14 mouse cellular contexts compared by ENCODE assay signal in the genomic region with DNA sequence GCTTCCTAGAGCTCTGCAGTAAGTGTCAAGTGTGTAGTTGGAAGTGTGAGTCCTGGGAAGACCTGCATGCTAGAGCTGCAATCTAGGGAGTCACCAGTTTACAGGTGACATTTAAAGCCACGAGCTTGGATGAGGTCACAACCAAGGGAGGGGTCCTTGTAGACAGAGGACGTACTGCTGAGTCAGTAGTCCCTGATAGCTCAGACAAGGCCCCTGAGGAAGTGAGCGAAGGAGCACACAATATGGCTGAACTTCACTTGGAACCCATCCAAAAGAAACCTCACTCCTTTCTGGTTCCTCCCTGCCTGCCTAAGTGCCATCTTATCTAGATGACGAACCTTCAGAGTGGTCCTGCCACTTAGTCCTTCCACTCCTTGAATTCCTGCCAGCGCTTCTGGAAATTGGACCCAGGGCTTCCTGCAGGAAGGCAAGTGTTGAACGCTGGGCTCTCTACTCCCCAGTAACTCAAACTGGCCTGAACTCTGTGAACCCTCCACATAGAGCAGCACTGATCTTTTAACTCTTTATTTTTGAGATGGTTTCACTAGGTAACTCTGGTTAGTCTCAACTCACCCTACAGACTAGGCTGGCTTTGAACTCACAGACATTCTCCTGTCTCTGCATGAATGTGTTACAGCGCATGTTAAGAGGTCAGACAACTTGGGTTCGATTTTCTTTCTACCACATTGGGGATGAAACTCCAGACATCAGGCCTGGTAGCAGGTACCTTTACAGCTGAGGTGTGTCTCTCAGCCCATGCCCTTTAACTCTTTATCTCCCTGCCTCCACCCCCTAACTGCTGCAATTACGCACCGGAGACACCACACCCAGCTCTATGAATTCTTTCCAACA. TPM values are rescaled to one million over a fixed set of nuclear protein-coding genes. Genes with fewer than 3 reads are reported as not detected.
DNase-seq lines count a peak whose midpoint lies in the region; ATAC-seq lines count a peak whose summit lies in the region.
"Had no signal": no experiment of that assay in that cellular context is flagged by ENCODE, and none has a peak within 500 bp of the region (broad histone marks: within the 10 kb centered on the region; RNA-seq: fewer than 3 reads in every experiment).

No protein-coding gene starts in this region.

- no peak for DNase-seq in hindbrain, embryonic 10.5 days (ENCODE audit: low spot score)
- DNase-seq in MN1 (ENCODE audit: low spot score): peak; percentile 86
- no peak for DNase-seq in ovary, postnatal 10 days (ENCODE audit: low spot score)
- DNase-seq in adipocyte (ENCODE audit: low spot score): no peak
- no peak for DNase-seq in cerebellum, postnatal 14 days
- DNase-seq: adrenal gland, postnatal 10 days; cerebellum, adult 8-10 months; kidney, postnatal 14 days; retina, postnatal 1 day had no signal

- no peak overlapping the region for H3K4me3 ChIP-seq in hindbrain, embryonic 10.5 days
- H3K4me3 ChIP-seq in hindbrain, embryonic 16.5 days (ENCODE audit: low read length): no peak overlapping the region
- H3K4me3 ChIP-seq in intestine, embryonic 15.5 days (replicated peaks): no peak overlapping the region
- H3K4me3 ChIP-seq: forebrain, embryonic 13.5 days; limb, embryonic 12.5 days had no signal

- H3K9ac ChIP-seq in hindbrain, embryonic 16.5 days (ENCODE audit: low read depth, low read length): no peak overlapping the region; the same call in 1 of the 2 replicates
- H3K9ac ChIP-seq in intestine, embryonic 15.5 days: no peak overlapping the region
- H3K9ac ChIP-seq: forebrain, embryonic 13.5 days; limb, embryonic 12.5 days had no signal

- H3K27me3 ChIP-seq in hindbrain, embryonic 10.5 days (ENCODE audit: insufficient read depth, poor library complexity, severe bottlenecking): peaks cover 4% of the 10 kb centered on the region
- H3K27me3 ChIP-seq in hindbrain, embryonic 16.5 days (replicated peaks; ENCODE audit: control insufficient read depth, insufficient read depth, low read length): no peaks in the 10 kb centered on the region
- H3K27me3 ChIP-seq in intestine, embryonic 15.5 days (replicated peaks): no peaks in the 10 kb centered on the region
- H3K27me3 ChIP-seq: forebrain, embryonic 13.5 days; limb, embryonic 12.5 days had no signal

- no peak overlapping the region for H3K4me2 ChIP-seq in hindbrain, embryonic 16.5 days (ENCODE audit: low read length)
- H3K4me2 ChIP-seq in intestine, embryonic 15.5 days (replicated peaks): peak overlapping the region; percentile 30; the same call in 1 of the 2 replicates
- H3K4me2 ChIP-seq: forebrain, embryonic 13.5 days; limb, embryonic 12.5 days had no signal

- no peaks in the 10 kb centered on the region for H3K36me3 ChIP-seq in hindbrain, embryonic 10.5 days
- 0 out of 2 replicates have a peak, but pooled peaks cover 4% of the 10 kb centered on the region for H3K36me3 ChIP-seq in hindbrain, embryonic 16.5 days (ENCODE audit: control insufficient read depth, insufficient read depth, low read length)
- no peaks in the 10 kb centered on the region for H3K36me3 ChIP-seq in intestine, embryonic 15.5 days
- H3K36me3 ChIP-seq: limb, embryonic 12.5 days had no signal

- no peak for ATAC-seq in hindbrain, embryonic 16.5 days
- ATAC-seq in intestine, embryonic 15.5 days: peak; percentile 68
- peak; percentile 89 for ATAC-seq in megakaryocyte-erythroid progenitor cell, adult 5-6 weeks (replicated peaks; ENCODE audit: low FRiP score, low TSS enrichment, poor library complexity, severe bottlenecking)
- ATAC-seq: forebrain, embryonic 13.5 days had no signal

- peak overlapping the region; percentile 54 for H3K27ac ChIP-seq in hindbrain, embryonic 10.5 days
- H3K27ac ChIP-seq in hindbrain, embryonic 16.5 days (ENCODE audit: low read depth, low read length): no peak overlapping the region
- peak overlapping the region; percentile 58 for H3K27ac ChIP-seq in intestine, embryonic 15.5 days
- H3K27ac ChIP-seq: forebrain, embryonic 13.5 days had no signal

- WGBS in hindbrain, embryonic 10.5 days: 82% methylated on average over 10 of the region's 10 CpGs
- WGBS in hindbrain, embryonic 16.5 days: 79% methylated on average over 10 of the region's 10 CpGs
- WGBS in intestine, embryonic 15.5 days: 52% methylated on average over 10 of the region's 10 CpGs

- peaks cover 29% of the 10 kb centered on the region for H3K4me1 ChIP-seq in hindbrain, embryonic 10.5 days (replicated peaks)
- H3K4me1 ChIP-seq in hindbrain, embryonic 16.5 days (ENCODE audit: control insufficient read depth, insufficient read depth, low read depth, low read length): peaks cover 9% of the 10 kb centered on the region
- peaks cover 31% of the 10 kb centered on the region for H3K4me1 ChIP-seq in intestine, embryonic 15.5 days (replicated peaks)

- no peaks in the 10 kb centered on the region for H3K9me3 ChIP-seq in hindbrain, embryonic 10.5 days
- H3K9me3 ChIP-seq in hindbrain, embryonic 16.5 days (ENCODE audit: control insufficient read depth, low read length): no peaks in the 10 kb centered on the region
- no peaks in the 10 kb centered on the region for H3K9me3 ChIP-seq in intestine, embryonic 15.5 days
- H3K9me3 ChIP-seq: forebrain, embryonic 13.5 days; limb, embryonic 12.5 days had no signal

RNA-seq across cellular contexts. Expression of gene Dynll1, which starts 12.2 kb away (rescaled TPM):
- 1,684 and 1,740 TPM in 2 replicates for polyA plus RNA-seq in hindbrain, embryonic 10.5 days (2016; fragmentation: Nextera tagmentation; extraction: Ambion mirVana)
- 1,172 and 1,268 TPM in 2 replicates for polyA plus RNA-seq in hindbrain, embryonic 16.5 days (2015; fragmentation: Nextera tagmentation; extraction: Ambion mirVana)
- polyA plus RNA-seq in intestine, embryonic 15.5 days (2015; fragmentation: Nextera tagmentation; extraction: Ambion mirVana): 1,297 TPM in 2 replicates
- total RNA-seq in megakaryocyte-erythroid progenitor cell, adult 5-6 weeks (2014; fragmentation: Nextera tagmentation): 550 and 746 TPM in 2 replicates
- 379 and 555 TPM in 2 replicates for total RNA-seq in megakaryocyte-erythroid progenitor cell, adult 5-6 weeks (2017)

RNA-seq across cellular contexts. Expression of gene Srsf9, which starts 13.9 kb away (rescaled TPM):
- polyA plus RNA-seq in hindbrain, embryonic 10.5 days (2016; fragmentation: Nextera tagmentation; extraction: Ambion mirVana): 383 and 387 TPM in 2 replicates
- 105 and 128 TPM in 2 replicates for polyA plus RNA-seq in hindbrain, embryonic 16.5 days (2015; fragmentation: Nextera tagmentation; extraction: Ambion mirVana)
- polyA plus RNA-seq in intestine, embryonic 15.5 days (2015; fragmentation: Nextera tagmentation; extraction: Ambion mirVana): 217 and 220 TPM in 2 replicates
- 74.7 and 96.0 TPM in 2 replicates for total RNA-seq in megakaryocyte-erythroid progenitor cell, adult 5-6 weeks (2014; fragmentation: Nextera tagmentation)
- 61.6 and 108 TPM in 2 replicates for total RNA-seq in megakaryocyte-erythroid progenitor cell, adult 5-6 weeks (2017)

RNA-seq across cellular contexts. Expression of gene Gatc, which starts 27.9 kb away (rescaled TPM):
- 35.6 and 41.2 TPM in 2 replicates for polyA plus RNA-seq in hindbrain, embryonic 10.5 days (2016; fragmentation: Nextera tagmentation; extraction: Ambion mirVana)
- 32.3 and 45.5 TPM in 2 replicates for polyA plus RNA-seq in hindbrain, embryonic 16.5 days (2015; fragmentation: Nextera tagmentation; extraction: Ambion mirVana)
- polyA plus RNA-seq in intestine, embryonic 15.5 days (2015; fragmentation: Nextera tagmentation; extraction: Ambion mirVana): 24.8 and 24.9 TPM in 2 replicates
- 31.0 and 41.1 TPM in 2 replicates for total RNA-seq in megakaryocyte-erythroid progenitor cell, adult 5-6 weeks (2014; fragmentation: Nextera tagmentation)
- 13.6 and 18.6 TPM in 2 replicates for total RNA-seq in megakaryocyte-erythroid progenitor cell, adult 5-6 weeks (2017)

RNA-seq across cellular contexts. Expression of gene Triap1, which starts 28.0 kb away (rescaled TPM):
- 56.3 and 57.2 TPM in 2 replicates for polyA plus RNA-seq in hindbrain, embryonic 10.5 days (2016; fragmentation: Nextera tagmentation; extraction: Ambion mirVana)
- polyA plus RNA-seq in hindbrain, embryonic 16.5 days (2015; fragmentation: Nextera tagmentation; extraction: Ambion mirVana): 51.3 and 52.8 TPM in 2 replicates
- polyA plus RNA-seq in intestine, embryonic 15.5 days (2015; fragmentation: Nextera tagmentation; extraction: Ambion mirVana): 62.7 and 66.3 TPM in 2 replicates
- 36.8 and 45.8 TPM in 2 replicates for total RNA-seq in megakaryocyte-erythroid progenitor cell, adult 5-6 weeks (2014; fragmentation: Nextera tagmentation)
- total RNA-seq in megakaryocyte-erythroid progenitor cell, adult 5-6 weeks (2017): 16.8 and 19.8 TPM in 2 replicates

RNA-seq across cellular contexts. Expression of gene Coq5, which starts 33.6 kb away (rescaled TPM):
- polyA plus RNA-seq in hindbrain, embryonic 10.5 days (2016; fragmentation: Nextera tagmentation; extraction: Ambion mirVana): 49.6 and 55.1 TPM in 2 replicates
- 61.4 and 62.9 TPM in 2 replicates for polyA plus RNA-seq in hindbrain, embryonic 16.5 days (2015; fragmentation: Nextera tagmentation; extraction: Ambion mirVana)
- polyA plus RNA-seq in intestine, embryonic 15.5 days (2015; fragmentation: Nextera tagmentation; extraction: Ambion mirVana): 62.1 and 65.1 TPM in 2 replicates
- total RNA-seq in megakaryocyte-erythroid progenitor cell, adult 5-6 weeks (2014; fragmentation: Nextera tagmentation): 23.0 and 35.5 TPM in 2 replicates
- total RNA-seq in megakaryocyte-erythroid progenitor cell, adult 5-6 weeks (2017): 71.1 and 78.6 TPM in 2 replicates
